Mouse (Mus musculus) thymus, postnatal 25 days (tissue): ENCODE measurements around the gene Gm10799.
"Not testable (repeated sequence)": the region's sequence is repeated elsewhere in the genome, so short reads cannot be mapped to it uniquely, and the experiment has no call there.

ENCODE experiments used
- DNase-seq: peaks from one replicate; pipeline ENCODE4 v3.0.0; 2022

Gene Gm10799

DNA sequence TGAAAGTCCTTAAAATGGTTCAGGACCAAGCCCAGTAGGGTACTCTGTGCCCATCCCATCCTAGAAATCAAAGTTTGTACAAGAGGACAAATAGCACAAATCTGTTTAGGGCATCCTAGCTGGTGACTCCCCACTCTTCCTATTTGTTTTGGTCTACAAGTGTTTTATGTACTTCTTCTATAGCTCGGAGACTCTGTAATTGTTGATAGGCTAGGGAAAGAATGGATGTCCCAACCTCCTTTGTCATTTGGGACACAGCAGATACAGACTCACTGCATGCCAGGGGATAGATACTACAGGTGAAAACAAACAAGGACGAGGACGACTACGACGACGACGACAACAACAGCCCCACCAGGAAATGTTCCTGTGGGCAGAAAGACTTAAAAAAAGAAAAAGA is at the start of gene Gm10799:
TSS of gene Gm10799 (minus strand) at position 101 of the 400 bp plus-strand sequence.
- not testable (repeated sequence) for DNase-seq

DNA sequence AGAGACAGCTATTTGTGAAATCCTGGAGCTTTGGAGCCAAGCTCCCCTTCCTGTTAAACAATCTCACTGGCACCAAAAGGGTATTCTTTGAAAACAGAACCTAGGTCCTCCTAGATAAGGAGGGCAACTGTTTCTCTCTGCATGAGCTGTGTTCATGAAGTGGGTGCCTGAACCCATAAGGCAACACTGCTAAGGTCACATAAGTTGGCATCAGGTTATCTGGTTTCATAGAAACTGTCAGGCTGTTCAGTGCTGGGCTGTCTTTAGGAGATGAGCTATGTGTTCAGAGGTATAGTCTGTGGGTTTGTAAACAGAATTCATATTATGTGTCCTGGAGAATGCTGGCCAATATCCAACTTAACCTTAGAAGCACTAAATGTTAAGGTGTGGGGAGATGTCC is 48.8 kb upstream of the Gm10799 start:
- not testable (repeated sequence) for DNase-seq

DNA sequence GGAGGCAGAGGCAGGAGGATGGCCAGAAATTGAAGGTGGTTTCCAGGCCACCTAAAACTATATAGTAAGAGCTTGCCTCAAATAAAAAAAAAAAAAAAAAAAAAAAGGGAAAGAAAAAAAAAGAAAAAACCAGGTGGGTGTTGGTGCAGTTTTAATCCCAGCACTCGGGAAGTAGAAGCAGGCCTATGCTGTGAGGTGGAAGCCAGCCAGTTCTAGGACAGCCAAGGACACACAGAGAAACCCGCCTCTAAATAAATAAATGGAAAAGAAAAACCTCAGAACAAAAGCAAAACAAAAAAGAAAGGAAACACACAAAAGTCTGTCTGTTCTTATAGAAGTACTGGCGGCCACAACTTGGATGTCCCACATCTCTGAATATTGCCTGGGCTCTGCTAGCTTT is 46.5 kb upstream of the Gm10799 start:
- no peak for DNase-seq

DNA sequence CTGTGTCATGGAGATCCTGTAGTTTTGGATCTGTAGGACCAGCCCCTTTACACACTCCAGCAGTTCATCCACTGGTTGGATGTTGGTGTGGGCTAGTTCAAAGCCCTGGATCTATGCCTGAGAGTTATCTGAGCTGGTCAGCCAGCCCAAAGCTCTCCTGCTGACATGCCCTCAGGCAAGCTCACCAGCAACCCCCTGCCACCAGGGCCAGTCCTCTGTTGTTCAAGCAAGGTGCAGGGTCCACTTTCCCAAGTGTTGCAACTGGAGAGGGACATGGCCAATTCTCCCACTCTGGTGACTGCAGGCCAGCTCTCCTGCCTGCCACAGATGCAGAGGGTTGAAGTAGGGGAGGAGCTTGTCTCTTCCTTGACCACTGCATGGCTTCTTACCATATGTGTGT is 45.2 kb upstream of the Gm10799 start:
- not testable (repeated sequence) for DNase-seq

DNA sequence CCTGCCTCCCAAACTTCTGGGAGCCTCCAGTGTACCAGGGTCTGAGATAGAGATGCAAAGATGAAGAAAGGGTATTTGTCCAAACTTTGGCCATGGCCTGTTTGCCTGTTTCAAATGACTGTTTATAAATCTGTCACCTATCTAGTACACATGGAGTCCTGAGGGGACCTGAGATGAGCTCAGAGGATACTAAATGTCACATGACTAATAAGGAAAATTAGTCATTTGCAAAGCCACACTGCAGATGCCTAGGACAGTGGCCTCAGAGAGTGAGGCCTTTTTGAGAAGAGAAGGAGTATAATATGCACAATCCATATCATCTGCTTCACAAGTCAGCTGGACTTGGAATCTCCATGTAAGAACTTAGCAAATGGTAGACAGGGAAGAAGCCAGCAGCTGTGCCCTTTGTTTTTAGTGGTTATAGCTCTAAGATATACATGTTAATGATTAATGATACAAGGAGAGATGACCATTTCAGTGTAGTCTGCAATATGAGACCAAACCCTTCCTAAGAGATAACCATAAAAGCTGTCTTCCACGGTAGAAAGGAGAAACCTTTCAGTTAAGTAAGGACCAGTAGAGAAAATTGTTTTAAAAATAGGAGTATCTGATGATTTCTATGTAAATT is 42.9 kb upstream of the Gm10799 start:
- DNase-seq: not testable (repeated sequence)

DNA sequence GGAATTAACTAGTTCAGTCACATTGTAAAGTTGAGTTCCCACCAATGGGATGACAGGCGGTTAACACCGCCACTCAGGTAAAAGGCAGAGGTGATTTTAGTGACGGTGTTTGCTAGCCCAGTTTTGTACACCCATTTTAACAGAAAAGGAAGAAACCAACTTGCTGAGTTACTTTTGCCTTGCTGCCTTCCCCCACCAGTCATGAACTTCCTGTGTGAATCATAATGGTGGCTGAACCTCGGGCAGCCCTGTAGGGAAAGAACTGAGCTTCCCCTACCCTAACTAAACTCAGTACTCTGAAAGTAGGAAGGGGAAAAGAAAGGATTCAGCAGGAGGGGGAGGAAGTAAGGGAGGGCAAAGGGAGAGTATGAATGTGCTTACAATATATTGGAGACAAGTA is 41.7 kb upstream of the Gm10799 start:
- DNase-seq: no peak

DNA sequence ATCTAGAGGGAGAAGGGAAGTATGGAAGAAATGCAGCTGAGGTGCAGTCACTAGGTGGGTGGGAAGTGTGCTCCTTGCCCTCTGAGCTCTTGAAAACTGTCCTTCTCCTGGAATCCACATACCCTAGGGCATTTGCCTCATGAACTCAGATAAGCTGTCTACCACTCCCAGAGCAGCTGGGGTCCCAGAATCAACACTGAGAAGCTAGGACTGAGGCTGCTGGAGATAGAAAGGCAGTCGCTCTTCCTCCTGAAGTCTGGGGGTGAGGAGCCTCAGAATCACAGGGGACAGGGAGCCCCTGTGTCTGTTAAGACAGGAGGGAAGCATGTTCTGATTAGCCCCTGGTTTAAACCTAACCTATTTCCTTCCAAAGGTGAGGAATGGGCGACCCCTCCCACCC is 41.2 kb upstream of the Gm10799 start:
- no peak for DNase-seq

DNA sequence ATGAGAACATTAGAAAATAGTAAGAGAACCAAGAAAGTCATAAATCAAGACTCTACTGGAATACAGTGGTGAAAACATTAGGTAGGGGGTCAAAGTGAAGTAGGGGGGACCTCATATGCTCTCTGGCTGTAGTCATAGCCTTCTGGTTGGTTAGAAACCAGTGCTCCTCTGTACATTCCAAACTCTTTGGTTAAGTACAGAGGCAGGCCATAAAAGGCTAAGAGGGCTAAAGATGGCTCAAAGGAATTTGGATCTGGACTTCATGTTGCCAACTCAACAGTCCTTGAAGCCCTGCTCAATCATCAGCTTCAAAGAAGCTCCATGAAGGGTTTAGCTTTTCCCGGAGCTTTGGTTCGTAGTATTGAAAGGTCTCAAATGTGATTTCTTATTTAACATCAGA is 40.7 kb upstream of the Gm10799 start:
- not testable (repeated sequence) for DNase-seq

DNA sequence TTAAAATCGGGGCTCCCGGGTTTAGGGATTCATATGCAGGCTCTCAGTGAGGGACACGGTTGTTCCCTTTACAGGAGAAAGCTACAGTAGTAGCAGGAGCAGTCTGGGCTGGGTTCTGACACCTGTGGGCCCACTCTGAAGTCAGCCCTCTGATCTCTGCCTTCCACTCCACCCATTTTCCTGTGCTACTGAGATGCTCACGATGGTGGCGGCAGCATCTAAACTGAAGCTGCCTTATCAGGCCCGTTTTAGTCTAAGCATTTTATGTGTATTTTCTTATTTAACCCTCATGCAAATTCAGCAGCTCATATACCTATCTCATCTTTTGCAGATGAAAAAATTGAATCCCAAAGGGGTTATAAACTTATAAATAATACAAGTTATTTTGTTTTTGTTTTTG is 36.5 kb upstream of the Gm10799 start:
- no peak for DNase-seq

DNA sequence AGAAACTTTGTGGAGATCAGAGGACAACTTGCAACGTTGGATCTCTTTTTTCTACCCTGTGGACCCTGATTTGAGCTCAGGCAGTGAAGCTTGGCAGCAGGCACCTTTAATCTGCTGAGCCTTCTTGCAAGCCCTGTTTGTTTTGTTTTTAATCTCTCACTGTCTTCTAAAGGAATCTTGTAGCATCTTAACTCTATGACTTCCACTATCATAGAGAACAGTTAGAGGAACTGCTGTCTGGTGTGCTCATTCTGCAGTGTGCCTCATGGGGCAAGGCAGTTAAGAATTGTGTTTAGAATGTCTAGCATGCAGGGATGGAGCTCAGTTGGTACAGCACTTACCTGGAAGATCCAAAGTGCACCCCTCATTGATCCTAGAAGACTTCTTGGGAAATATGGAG is 31.6 kb upstream of the Gm10799 start:
- DNase-seq: no peak

DNA sequence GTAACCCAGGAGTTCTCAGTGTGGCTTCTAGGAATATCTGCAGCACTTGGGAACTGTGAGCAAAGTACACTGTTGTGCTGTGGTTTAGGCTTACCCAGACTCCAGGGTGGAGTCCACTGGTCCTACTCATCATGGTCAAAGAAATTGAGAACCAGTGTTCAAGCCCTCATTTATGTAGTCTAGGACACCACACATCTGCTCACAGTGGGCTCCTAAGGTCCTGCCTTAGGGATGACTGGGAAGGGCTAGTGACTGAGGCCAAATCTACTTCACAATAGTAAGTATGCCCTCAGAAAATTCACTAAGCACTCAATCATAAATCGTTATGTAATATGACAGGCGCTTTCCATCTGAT is 30.9 kb upstream of the Gm10799 start:
- no peak for DNase-seq

DNA sequence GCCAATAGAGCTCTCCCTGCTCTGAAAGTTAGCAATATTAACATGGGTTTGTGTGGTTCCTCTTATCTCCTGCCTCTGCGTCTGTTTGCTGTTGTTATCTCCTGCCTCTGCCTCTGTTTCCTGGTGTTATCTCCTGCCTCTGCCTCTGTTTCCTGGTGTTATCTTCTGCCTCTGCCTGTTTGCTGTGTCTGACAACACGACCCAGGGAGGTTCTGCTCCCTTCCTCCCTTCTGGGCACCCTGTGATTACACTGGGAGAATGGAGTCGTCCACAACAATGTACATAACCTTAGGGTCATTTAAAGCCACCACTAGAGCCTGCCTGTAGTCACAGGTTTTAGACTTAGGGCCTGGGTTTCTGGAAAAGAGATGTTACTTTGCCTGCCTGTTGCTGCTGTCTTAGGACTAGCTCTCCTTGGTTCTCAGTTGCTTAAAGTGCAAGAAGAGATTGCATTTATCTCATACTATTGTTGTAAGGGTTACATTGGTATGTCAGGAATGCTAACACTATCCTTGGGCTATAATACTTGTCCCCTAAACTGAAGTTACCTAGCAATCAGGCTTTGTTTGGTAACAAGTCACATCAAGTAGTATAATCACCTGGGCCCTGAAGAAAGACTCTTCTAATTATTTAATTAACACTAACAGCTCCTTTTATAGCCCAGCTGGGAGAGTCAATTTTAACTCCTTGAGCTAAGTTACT is 30.3 kb upstream of the Gm10799 start:
- DNase-seq: no peak

DNA sequence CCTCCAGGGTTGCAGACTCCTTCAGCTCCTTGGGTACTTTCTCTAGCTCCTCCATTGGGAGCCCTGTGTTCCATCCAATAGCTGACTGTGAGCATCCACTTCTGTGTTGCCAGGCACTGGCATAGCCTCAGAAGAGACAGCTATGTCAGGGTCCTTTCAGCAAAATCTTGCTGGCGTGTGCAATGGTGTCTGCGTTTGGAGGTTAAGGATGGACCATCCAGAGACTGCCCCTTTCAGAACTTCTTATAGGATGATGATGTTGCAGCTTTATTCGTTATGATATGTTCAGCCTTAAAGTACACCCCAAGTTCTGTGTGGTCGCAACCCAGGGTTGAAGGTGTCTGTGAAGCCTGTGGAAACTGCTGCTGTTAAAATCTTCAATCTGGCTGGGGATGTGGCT is 29.0 kb upstream of the Gm10799 start:
- not testable (repeated sequence) for DNase-seq

DNA sequence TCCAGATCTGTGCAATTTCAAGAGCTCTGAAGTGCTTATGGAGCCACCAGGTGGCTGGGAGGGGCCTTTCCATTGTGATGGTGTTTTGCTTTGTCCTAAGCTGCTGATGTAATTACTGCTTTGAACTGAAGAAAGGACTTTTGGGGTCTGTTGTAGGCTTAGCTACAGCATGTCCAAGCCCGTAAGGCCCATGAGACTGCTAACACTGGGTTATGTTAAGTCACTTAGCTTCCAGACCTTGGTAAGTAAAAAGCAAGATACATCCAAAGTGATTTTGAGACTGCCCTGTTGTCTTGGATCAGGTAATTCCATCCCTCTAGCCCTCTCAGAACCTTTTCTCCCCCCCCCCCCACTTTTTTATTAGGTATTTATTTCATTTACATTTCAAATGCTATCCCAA is 28.4 kb upstream of the Gm10799 start:
- not testable (repeated sequence) for DNase-seq

DNA sequence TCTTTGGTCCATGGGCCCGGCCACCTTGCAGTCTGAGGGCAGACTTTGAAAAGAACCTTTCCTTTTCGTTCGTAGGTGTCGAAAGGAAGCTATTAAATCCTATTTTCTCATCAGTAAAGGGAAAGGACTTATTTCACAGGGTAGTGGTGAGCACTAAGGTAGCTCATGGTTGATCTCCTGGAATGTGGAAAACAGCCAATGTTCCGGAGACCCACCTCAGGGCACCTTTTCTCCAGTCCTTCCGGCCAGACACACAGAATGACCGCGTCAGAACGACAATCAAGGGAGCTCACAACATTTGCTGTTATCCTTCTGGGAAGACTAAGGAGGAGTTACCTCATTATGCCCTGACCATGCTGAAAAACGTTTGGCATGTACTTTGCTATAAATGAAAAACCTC is 27.9 kb upstream of the Gm10799 start:
- no peak for DNase-seq

DNA sequence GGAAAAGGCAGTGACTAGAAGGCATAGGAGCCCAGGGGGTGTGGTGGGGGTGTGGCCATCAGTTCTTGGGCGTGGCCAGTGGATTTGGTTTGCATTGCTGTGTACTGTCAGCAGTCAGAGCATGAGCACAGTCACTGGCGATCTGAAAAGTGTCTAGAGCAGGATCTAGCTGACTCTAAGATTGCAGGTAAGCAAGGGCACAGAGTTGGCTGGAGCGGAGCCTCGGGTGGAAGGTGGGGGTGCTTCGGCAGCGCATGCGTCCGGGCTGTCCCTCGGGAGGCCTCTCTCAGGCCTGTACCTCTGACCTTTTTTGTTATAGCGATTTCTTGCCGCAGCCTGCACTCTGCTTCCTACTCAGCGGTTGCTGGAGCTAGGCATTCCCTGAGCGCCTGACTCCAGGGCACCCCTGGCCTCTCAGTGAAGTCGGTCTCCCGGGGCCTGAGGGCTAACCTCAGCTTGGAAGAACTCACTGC is 27.4 kb upstream of the Gm10799 start, which contains the start of gene Cd59a:
TSS of gene Cd59a (plus strand) at position 61 of the 473 bp plus-strand sequence.
- DNase-seq: peak; percentile 44

DNA sequence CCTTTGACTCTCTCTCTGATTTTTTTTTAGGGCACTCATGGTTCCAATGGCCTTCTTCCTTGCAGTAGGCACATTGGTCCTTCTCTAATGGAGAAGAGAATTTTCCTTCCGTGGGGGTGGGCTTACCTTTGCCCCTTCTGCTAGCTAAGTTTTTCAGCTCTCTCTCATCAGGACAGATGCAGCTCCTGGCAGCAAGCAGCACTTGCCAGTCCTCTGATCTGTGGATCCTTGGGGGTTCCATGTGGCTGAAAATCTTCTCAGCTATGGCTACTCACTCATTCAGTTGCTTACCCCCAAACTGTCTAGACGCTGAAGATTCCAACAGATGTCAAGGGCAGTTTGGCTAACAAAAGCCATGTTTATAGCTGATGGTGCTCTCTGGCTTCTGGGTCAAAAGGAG is 25.0 kb upstream of the Gm10799 start:
- no peak for DNase-seq

DNA sequence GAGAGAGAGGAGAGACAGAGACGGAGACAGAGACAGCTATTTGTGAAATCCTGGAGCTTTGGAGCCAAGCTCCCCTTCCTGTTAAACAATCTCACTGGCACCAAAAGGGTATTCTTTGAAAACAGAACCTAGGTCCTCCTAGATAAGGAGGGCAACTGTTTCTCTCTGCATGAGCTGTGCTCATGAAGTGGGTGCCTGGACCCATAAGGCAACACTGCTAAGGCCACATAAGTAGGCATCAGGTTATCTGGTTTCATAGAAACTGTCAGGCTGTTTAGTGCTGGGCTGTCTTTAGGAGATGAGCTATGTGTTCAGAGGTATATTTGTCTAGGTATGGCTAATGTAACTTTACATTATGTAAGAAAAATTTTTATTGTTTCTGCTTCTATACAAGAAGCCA is 19.2 kb upstream of the Gm10799 start:
- not testable (repeated sequence) for DNase-seq

DNA sequence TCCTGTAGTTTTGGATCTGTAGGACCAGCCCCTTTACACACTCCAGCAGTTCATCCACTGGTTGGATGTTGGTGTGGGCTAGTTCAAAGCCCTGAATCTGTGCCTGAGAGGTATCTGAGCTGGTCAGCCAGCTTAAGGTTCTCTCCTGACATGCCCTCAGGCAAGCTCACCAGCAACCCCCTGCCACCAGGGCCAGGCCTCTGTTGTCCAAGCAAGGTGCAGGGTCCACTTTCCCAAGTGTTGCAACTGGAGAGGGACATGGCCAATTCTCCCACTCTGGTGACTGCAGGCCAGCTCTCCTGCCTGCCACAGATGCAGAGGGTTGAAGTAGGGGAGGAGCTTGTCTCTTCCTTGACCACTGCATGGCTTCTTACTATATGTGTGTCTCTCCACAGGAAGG is 15.7 kb upstream of the Gm10799 start:
- DNase-seq: not testable (repeated sequence)

DNA sequence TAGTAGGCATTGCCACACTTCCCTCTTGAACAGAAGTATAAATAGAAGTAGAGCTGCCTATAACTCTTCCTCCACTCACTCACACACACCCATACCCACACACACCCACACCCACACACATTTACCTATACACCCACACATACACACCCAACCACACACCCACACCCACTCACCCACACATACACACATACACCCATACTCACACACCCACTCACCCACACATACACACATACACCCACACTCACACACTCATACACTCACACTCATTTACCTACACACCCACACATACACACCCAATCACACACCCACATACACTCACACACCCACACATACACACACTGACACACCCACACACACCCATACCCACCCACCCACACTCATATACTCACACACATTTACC is 14.1 kb upstream of the Gm10799 start:
- DNase-seq: no peak

DNA sequence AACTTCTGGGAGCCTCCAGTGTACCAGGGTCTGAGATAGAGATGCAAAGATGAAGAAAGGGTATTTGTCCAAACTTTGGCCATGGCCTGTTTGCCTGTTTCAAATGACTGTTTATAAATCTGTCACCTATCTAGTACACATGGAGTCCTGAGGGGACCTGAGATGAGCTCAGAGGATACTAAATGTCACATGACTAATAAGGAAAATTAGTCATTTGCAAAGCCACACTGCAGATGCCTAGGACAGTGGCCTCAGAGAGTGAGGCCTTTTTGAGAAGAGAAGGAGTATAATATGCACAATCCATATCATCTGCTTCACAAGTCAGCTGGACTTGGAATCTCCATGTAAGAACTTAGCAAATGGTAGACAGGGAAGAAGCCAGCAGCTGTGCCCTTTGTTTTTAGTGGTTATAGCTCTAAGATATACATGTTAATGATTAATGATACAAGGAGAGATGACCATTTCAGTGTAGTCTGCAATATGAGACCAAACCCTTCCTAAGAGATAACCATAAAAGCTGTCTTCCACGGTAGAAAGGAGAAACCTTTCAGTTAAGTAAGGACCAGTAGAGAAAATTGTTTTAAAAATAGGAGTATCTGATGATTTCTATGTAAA is 13.2 kb upstream of the Gm10799 start:
- not testable (repeated sequence) for DNase-seq

DNA sequence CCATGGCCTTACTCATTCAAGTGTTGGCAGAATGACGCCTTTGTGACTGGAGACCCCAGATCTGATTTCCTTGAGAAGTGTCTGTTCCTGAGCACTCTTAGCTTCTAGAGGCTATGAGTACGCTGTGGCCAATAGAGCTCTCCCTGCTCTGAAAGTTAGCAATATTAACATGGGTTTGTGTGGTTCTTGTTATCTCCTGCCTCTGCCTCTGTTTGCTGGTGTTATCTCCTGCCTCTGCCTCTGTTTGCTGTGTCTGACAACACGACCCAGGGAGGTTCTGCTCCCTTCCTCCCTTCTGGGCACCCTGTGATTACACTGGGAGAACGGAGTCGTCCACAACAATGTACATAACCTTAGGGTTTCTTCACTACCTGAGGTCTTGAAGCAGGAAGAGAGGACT is 9.9 kb upstream of the Gm10799 start:
- not testable (repeated sequence) for DNase-seq

DNA sequence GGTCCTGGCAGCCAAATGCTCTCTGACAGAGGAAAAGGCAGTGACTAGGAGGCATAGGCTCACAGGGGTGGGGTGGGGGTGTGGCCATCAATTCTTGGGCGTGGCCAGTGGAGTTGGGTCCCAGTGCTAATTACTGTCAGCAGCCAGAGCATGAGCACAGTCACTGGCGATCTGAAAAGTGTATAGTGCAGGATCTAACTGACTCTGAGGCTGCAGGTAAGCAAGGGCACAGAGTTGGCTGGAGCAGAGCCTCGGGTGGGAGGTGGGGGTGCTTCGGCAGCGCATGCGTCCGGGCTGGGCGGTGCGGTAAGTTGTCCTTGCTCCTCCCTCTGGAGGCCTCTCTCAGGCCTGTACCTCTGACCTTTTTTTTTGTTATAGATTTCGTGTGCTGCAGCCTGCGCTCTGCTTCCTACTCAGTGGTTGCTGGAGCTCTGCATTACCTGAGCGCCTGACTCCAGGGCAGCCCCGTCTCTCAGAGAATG is 1.4 kb upstream of the Gm10799 start, which contains the start of gene Cd59b:
TSS of gene Cd59b (plus strand) at position 146 of the 482 bp plus-strand sequence.
- DNase-seq: peak; percentile 38

DNA sequence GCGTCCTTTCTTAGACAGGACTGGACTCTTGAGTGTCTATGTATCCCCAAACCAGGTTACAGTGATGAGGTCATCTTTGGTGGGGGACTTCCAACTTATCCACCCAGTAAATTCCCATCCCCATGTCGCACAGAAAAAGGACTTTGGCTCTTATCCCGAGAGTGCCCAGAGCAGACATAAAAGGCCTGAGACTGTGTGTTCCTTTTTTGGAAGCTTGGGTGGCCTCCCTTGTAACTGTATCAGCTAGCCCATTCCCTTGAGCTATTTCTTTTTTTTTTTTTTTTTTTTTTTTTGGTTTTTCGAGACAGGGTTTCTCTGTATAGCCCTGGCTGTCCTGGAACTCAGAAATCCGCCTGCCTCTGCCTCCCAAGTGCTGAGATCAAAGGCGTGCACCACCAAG is 2.8 kb downstream of the Gm10799 start, which contains the start of gene Gm10912:
TSS of gene Gm10912 (plus strand) at position 301 of the 400 bp plus-strand sequence.
- DNase-seq: not testable (repeated sequence)
